In the genomic region with DNA sequence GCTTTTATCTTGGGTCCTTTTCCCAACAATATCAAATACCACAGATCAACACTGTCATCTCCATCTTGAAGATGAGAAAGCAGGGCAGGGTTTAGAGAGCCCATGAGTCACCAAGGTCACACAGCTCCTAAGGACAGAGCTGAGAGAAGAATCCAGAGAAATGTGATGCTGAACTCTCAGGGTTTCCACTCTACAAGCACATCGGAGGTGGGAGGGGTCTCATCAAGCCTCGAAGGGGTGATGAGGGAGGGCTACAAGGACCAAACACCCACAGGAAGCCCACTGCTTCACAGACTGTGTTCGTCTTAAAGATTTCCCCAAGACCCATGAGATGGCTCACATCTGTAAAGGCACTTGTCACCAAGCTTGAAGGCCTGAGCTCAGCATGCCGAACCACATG, we compare ENCODE assay signal across 20 mouse cellular contexts. TPM values are rescaled to one million over a fixed set of nuclear protein-coding genes. Genes with fewer than 3 reads are reported as not detected.
A peak's percentile ranks its signal among the peaks of the same experiment; 100 is the strongest.
DNase-seq lines count a peak whose midpoint lies in the region; ATAC-seq lines count a peak whose summit lies in the region.
"Had no signal": no experiment of that assay in that cellular context is flagged by ENCODE, and none has a peak within 500 bp of the region (broad histone marks: within the 10 kb centered on the region; RNA-seq: fewer than 3 reads in every experiment).

No protein-coding gene starts in this region.

- peak overlapping the region; percentile 41; the same call in 1 of the 2 replicates for H3K27ac ChIP-seq in forebrain, embryonic 13.5 days
- no peak overlapping the region for H3K27ac ChIP-seq in forebrain, embryonic 16.5 days (ENCODE audit: low read length)
- 0 out of 2 replicates have a peak overlapping the region, but pooled peaks have one; percentile 35 for H3K27ac ChIP-seq in hindbrain, embryonic 10.5 days
- H3K27ac ChIP-seq in hindbrain, embryonic 13.5 days = no peak overlapping the region
- H3K27ac ChIP-seq in liver, embryonic 15.5 days (replicated peaks) = 0 out of 2 replicates have a peak overlapping the region, but pooled peaks have one; percentile 7
- H3K27ac ChIP-seq in liver, embryonic 11.5 days (ENCODE audit: low read depth, low read length) = no peak overlapping the region
- H3K27ac ChIP-seq: embryonic facial prominence, embryonic 13.5 days; hindbrain, embryonic 15.5 days had no signal

- H3K9ac ChIP-seq in forebrain, embryonic 13.5 days = no peak overlapping the region
- H3K9ac ChIP-seq in forebrain, embryonic 16.5 days (replicated peaks; ENCODE audit: low read depth, low read length) = no peak overlapping the region
- H3K9ac ChIP-seq in hindbrain, embryonic 13.5 days = no peak overlapping the region
- H3K9ac ChIP-seq in liver, embryonic 15.5 days = no peak overlapping the region
- no peak overlapping the region for H3K9ac ChIP-seq in liver, embryonic 11.5 days (ENCODE audit: low read depth, low read length)
- H3K9ac ChIP-seq: embryonic facial prominence, embryonic 13.5 days; heart, embryonic 15.5 days; hindbrain, embryonic 15.5 days had no signal

- H3K4me2 ChIP-seq in forebrain, embryonic 13.5 days = no peak overlapping the region
- H3K4me2 ChIP-seq in forebrain, embryonic 16.5 days (ENCODE audit: low read length) = no peak overlapping the region
- H3K4me2 ChIP-seq in hindbrain, embryonic 13.5 days = no peak overlapping the region
- no peak overlapping the region for H3K4me2 ChIP-seq in liver, embryonic 15.5 days
- no peak overlapping the region for H3K4me2 ChIP-seq in liver, embryonic 11.5 days
- H3K4me2 ChIP-seq: embryonic facial prominence, embryonic 13.5 days; heart, embryonic 15.5 days; hindbrain, embryonic 15.5 days had no signal

- 82% methylated on average over 4 of the region's 4 CpGs for WGBS in forebrain, embryonic 13.5 days
- whole genome bisulfite sequencing in forebrain, embryonic 16.5 days = 88% methylated on average over 4 of the region's 4 CpGs
- 83% methylated on average over 4 of the region's 4 CpGs for WGBS in hindbrain, embryonic 10.5 days
- 70% methylated on average over 4 of the region's 4 CpGs for WGBS in hindbrain, embryonic 13.5 days
- WGBS in liver, embryonic 15.5 days (ENCODE audit: insufficient replicate concordance) = 63% methylated on average over 4 of the region's 4 CpGs
- 79% methylated on average over 4 of the region's 4 CpGs for WGBS in liver, embryonic 11.5 days

- peaks cover 4% of the 10 kb centered on the region; the same call in 1 of the 2 replicates for H3K9me3 ChIP-seq in forebrain, embryonic 13.5 days (replicated peaks)
- H3K9me3 ChIP-seq in forebrain, embryonic 16.5 days (ENCODE audit: control insufficient read depth, low read length) = no peaks in the 10 kb centered on the region; the same call in 1 of the 2 replicates
- H3K9me3 ChIP-seq in hindbrain, embryonic 10.5 days = peaks cover 8% of the 10 kb centered on the region; the same call in 1 of the 2 replicates
- H3K9me3 ChIP-seq in hindbrain, embryonic 13.5 days = no peaks in the 10 kb centered on the region
- H3K9me3 ChIP-seq in liver, embryonic 15.5 days (replicated peaks) = no peaks in the 10 kb centered on the region; the same call in 1 of the 2 replicates
- H3K9me3 ChIP-seq in liver, embryonic 11.5 days (ENCODE audit: control insufficient read depth, low read length) = no peaks in the 10 kb centered on the region
- H3K9me3 ChIP-seq: heart, embryonic 15.5 days; hindbrain, embryonic 15.5 days had no signal

- DNase-seq in hindbrain, embryonic 10.5 days (ENCODE audit: low spot score) = no peak
- DNase-seq in liver, embryonic 11.5 days (ENCODE audit: low spot score) = no peak
- DNase-seq: adrenal gland, postnatal 14 days; cerebellum, adult 18-20 months; cerebellum, adult 9-11 months; cerebellum, postnatal 36 days; gastrocnemius, postnatal 14 days; heart, postnatal 14 days; kidney, adult 11 months had no signal

- no peaks in the 10 kb centered on the region for H3K27me3 ChIP-seq in forebrain, embryonic 13.5 days
- H3K27me3 ChIP-seq in forebrain, embryonic 16.5 days (replicated peaks; ENCODE audit: control insufficient read depth, insufficient read depth, low read length) = no peaks in the 10 kb centered on the region
- no peaks in the 10 kb centered on the region for H3K27me3 ChIP-seq in hindbrain, embryonic 10.5 days (ENCODE audit: insufficient read depth, poor library complexity, severe bottlenecking)
- H3K27me3 ChIP-seq in hindbrain, embryonic 13.5 days = no peaks in the 10 kb centered on the region
- no peaks in the 10 kb centered on the region for H3K27me3 ChIP-seq in liver, embryonic 15.5 days
- no peaks in the 10 kb centered on the region for H3K27me3 ChIP-seq in liver, embryonic 11.5 days (replicated peaks; ENCODE audit: control insufficient read depth, insufficient read depth, low read length)
- H3K27me3 ChIP-seq: embryonic facial prominence, embryonic 13.5 days; heart, embryonic 15.5 days; hindbrain, embryonic 15.5 days had no signal

- no peak overlapping the region for H3K4me3 ChIP-seq in forebrain, embryonic 13.5 days
- H3K4me3 ChIP-seq in forebrain, embryonic 16.5 days (replicated peaks; ENCODE audit: low read length) = no peak overlapping the region
- H3K4me3 ChIP-seq in hindbrain, embryonic 10.5 days = no peak overlapping the region
- no peak overlapping the region for H3K4me3 ChIP-seq in hindbrain, embryonic 13.5 days
- no peak overlapping the region for H3K4me3 ChIP-seq in liver, embryonic 15.5 days (replicated peaks)
- H3K4me3 ChIP-seq in liver, embryonic 11.5 days (ENCODE audit: low read depth, low read length) = no peak overlapping the region
- H3K4me3 ChIP-seq: embryonic facial prominence, embryonic 13.5 days; heart, embryonic 15.5 days; hindbrain, embryonic 15.5 days had no signal

- peaks cover 46% of the 10 kb centered on the region for H3K4me1 ChIP-seq in forebrain, embryonic 13.5 days
- H3K4me1 ChIP-seq in forebrain, embryonic 16.5 days (replicated peaks; ENCODE audit: control insufficient read depth, insufficient read depth, low read length) = peaks cover 37% of the 10 kb centered on the region
- peaks cover 53% of the 10 kb centered on the region for H3K4me1 ChIP-seq in hindbrain, embryonic 10.5 days (replicated peaks)
- H3K4me1 ChIP-seq in hindbrain, embryonic 13.5 days (replicated peaks) = peaks cover 51% of the 10 kb centered on the region
- H3K4me1 ChIP-seq in liver, embryonic 15.5 days (replicated peaks) = peaks cover 54% of the 10 kb centered on the region
- peaks cover 34% of the 10 kb centered on the region for H3K4me1 ChIP-seq in liver, embryonic 11.5 days (replicated peaks; ENCODE audit: control insufficient read depth, insufficient read depth, low read length)

- no peak for ATAC-seq in forebrain, embryonic 13.5 days
- ATAC-seq in forebrain, embryonic 16.5 days = no peak
- no peak for ATAC-seq in hindbrain, embryonic 13.5 days (ENCODE audit: low FRiP score)
- no peak for ATAC-seq in liver, embryonic 15.5 days (ENCODE audit: insufficient read depth)
- ATAC-seq in liver, embryonic 11.5 days (replicated peaks; ENCODE audit: low FRiP score) = no peak
- ATAC-seq in erythroblast, adult 5-6 weeks (replicated peaks; ENCODE audit: low FRiP score, poor library complexity, severe bottlenecking) = no peak
- ATAC-seq: forebrain, embryonic 14.5 days had no signal

- peaks cover 55% of the 10 kb centered on the region for H3K36me3 ChIP-seq in forebrain, embryonic 13.5 days (ENCODE audit: poor library complexity, severe bottlenecking)
- 0 out of 2 replicates have a peak, but pooled peaks cover 4% of the 10 kb centered on the region for H3K36me3 ChIP-seq in forebrain, embryonic 16.5 days (ENCODE audit: control insufficient read depth, insufficient read depth)
- H3K36me3 ChIP-seq in hindbrain, embryonic 10.5 days = peaks cover 81% of the 10 kb centered on the region
- peaks cover 18% of the 10 kb centered on the region for H3K36me3 ChIP-seq in hindbrain, embryonic 13.5 days
- peaks cover 43% of the 10 kb centered on the region for H3K36me3 ChIP-seq in liver, embryonic 15.5 days (replicated peaks)
- peaks cover 8% of the 10 kb centered on the region for H3K36me3 ChIP-seq in liver, embryonic 11.5 days (ENCODE audit: control insufficient read depth, insufficient read depth, low read length)

RNA-seq across cellular contexts. Expression of a gene that starts 5.7 kb away (rescaled TPM):
- polyA plus RNA-seq in forebrain, embryonic 13.5 days (2015; fragmentation: Nextera tagmentation; extraction: Ambion mirVana) = 89.8 and 98.0 TPM in 2 replicates
- 99.9 and 100 TPM in 2 replicates for polyA plus RNA-seq in forebrain, embryonic 16.5 days (2015; fragmentation: Nextera tagmentation; extraction: Ambion mirVana)
- 114 and 120 TPM in 2 replicates for polyA plus RNA-seq in hindbrain, embryonic 10.5 days (2016; fragmentation: Nextera tagmentation; extraction: Ambion mirVana)
- polyA plus RNA-seq in hindbrain, embryonic 13.5 days (2015; fragmentation: Nextera tagmentation; extraction: Ambion mirVana) = 73.0 and 73.7 TPM in 2 replicates
- polyA plus RNA-seq in liver, embryonic 15.5 days (2015; fragmentation: Nextera tagmentation; extraction: Ambion mirVana) = 17.1 and 19.8 TPM in 2 replicates
- polyA plus RNA-seq in liver, embryonic 11.5 days (2014; fragmentation: Nextera tagmentation; extraction: Ambion mirVana) = 26.0 and 29.5 TPM in 2 replicates
- 4.4 and 5.0 TPM in 2 replicates for total RNA-seq in erythroblast, adult 5-6 weeks (2015; ENCODE audit: low replicate concordance)
- total RNA-seq in erythroblast, adult 5-6 weeks (2017; ENCODE audit: low replicate concordance) = 6.7 and 9.9 TPM in 2 replicates

RNA-seq across cellular contexts. Expression of a gene that starts 36.1 kb away (rescaled TPM):
- polyA plus RNA-seq in forebrain, embryonic 13.5 days (2015; fragmentation: Nextera tagmentation; extraction: Ambion mirVana) = 0.31 and 1.0 TPM in 2 replicates
- polyA plus RNA-seq in forebrain, embryonic 16.5 days (2015; fragmentation: Nextera tagmentation; extraction: Ambion mirVana) = 0.32 and 0.35 TPM in 2 replicates
- polyA plus RNA-seq in hindbrain, embryonic 10.5 days (2016; fragmentation: Nextera tagmentation; extraction: Ambion mirVana) = 0.47 and 1.1 TPM in 2 replicates
- polyA plus RNA-seq in hindbrain, embryonic 13.5 days (2015; fragmentation: Nextera tagmentation; extraction: Ambion mirVana) = 0.48 and 0.52 TPM in 2 replicates
- not detected in 2 replicates for polyA plus RNA-seq in liver, embryonic 15.5 days (2015; fragmentation: Nextera tagmentation; extraction: Ambion mirVana)
- polyA plus RNA-seq in liver, embryonic 11.5 days (2014; fragmentation: Nextera tagmentation; extraction: Ambion mirVana) = 0.18 and 0.29 TPM in 2 replicates
- not detected in 2 replicates for total RNA-seq in erythroblast, adult 5-6 weeks (2015; ENCODE audit: low replicate concordance)
- total RNA-seq in erythroblast, adult 5-6 weeks (2017; ENCODE audit: low replicate concordance) = not detected in 2 replicates
- total RNA-seq: gastrocnemius, postnatal 14 days; heart, adult 8-10 months; hematopoietic stem cell, adult 5-6 weeks had no signal
- polyA plus RNA-seq: forebrain, embryonic 14.5 days had no signal

Comparison
In these comparisons a context has a peak if more than half of its experiments do, and no peak if none do; other contexts are left out.
1. H3K27ac ChIP-seq: peak in forebrain, embryonic 13.5 days (single experiment), hindbrain, embryonic 10.5 days (single experiment) and liver, embryonic 15.5 days (single experiment); none in forebrain, embryonic 16.5 days (single experiment), hindbrain, embryonic 13.5 days (single experiment) and liver, embryonic 11.5 days (single experiment).